Mouse (Mus musculus) embryonic facial prominence, embryonic 14.5 days (tissue): ENCODE data around the gene Ccdc54. TPM values are rescaled to one million over a fixed set of nuclear protein-coding genes. Genes with fewer than 3 reads are reported as not detected.

Experiments
- ATAC-seq: fragments of 200-750 bp; cut with Nextera tagmentation; 2 replicates; pipeline ENCODE4 v1.8.0; 2017; ENCODE audit warnings: low read depth, moderate number of reproducible peaks, moderate TSS enrichment
- DNase-seq: peaks from one replicate; pipeline ENCODE4 v3.0.0-alpha.2; 2015; ENCODE audit warnings: low spot score
- H3K27ac ChIP-seq: fragments of 300-500 bp; sonication (generic); replicated peaks from 2 replicates; pipeline ENCODE4 v1.5.1; 2014; ENCODE audit warnings: low read depth, mild to moderate bottlenecking, low read length, moderate library complexity
- H3K27me3 ChIP-seq: fragments of 300-500 bp; sonication (generic); replicated peaks from 2 replicates; pipeline ENCODE4 v1.6.1; 2014; ENCODE audit warnings: low read length; ENCODE audit not compliant: control insufficient read depth, insufficient read depth
- H3K36me3 ChIP-seq: fragments of 300-500 bp; sonication (generic); 2 replicates; pipeline ENCODE4 v1.6.1; 2014; ENCODE audit warnings: low read length, mixed read lengths; ENCODE audit not compliant: control insufficient read depth, insufficient read depth
- H3K4me1 ChIP-seq: fragments of 300-500 bp; sonication (generic); 2 replicates; pipeline ENCODE4 v1.6.1; 2014; ENCODE audit warnings: antibody characterized with exemption, low read length; ENCODE audit not compliant: control insufficient read depth, insufficient read depth
- H3K4me2 ChIP-seq: fragments of 300-500 bp; sonication (generic); 2 replicates; pipeline ENCODE4 v1.6.1; 2014; ENCODE audit warnings: low read depth, mild to moderate bottlenecking, low read length, moderate library complexity, mixed read lengths
- H3K4me3 ChIP-seq: fragments of 300-500 bp; sonication (generic); 2 replicates; pipeline ENCODE4 v1.5.1; 2014; ENCODE audit warnings: low read depth, mild to moderate bottlenecking, low read length
- H3K9ac ChIP-seq: fragments of 300-500 bp; sonication (generic); 2 replicates; pipeline ENCODE4 v1.6.1; 2014; ENCODE audit warnings: low read depth, mild to moderate bottlenecking, low read length, moderate library complexity, mixed read lengths
- H3K9me3 ChIP-seq: fragments of 300-500 bp; sonication (generic); 2 replicates; pipeline ENCODE4 v1.6.1; 2016; ENCODE audit warnings: low read length; ENCODE audit not compliant: control insufficient read depth
- WGBS: fragments of 180-500 bp; shearing (Covaris S2); extraction: QIAGEN DNeasy Blood & Tissue Kit; methylation state at CpG from one replicate; pipeline ENCODE4 v1.1.7; 2014; 5-methylcytosine and 5-hydroxymethylcytosine counted together
- polyA plus RNA-seq: library from polyadenylated mRNA; unstranded; fragments of >200 nt; fragmentation: Nextera tagmentation; extraction: Ambion mirVana; gene quantifications from 2 replicates; pipeline ENCODE4 v1.2.1, GENCODE M21; 2014

Gene Ccdc54
- polyA plus RNA-seq, 1 experiment from 2014 or later, result not detected

DNA sequence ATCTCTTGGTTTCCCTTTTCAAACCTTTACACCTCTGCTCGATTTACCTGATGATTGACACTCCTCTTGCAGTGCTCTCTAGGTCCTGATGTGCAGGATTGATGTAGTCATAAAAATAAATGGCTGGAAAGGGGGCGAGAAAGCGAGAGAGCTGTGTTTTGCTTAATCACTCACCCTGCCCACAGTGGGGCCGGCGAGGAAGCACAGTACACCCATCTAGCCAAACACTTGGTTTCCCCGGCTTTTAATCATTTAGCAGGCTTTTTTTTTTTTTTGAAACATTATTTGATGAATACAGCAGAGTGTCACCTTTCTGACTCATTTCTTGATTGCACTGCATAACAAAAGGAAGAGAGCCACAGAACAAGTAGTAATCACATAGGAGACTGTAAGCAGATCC lies 5.7 kb upstream of the Ccdc54 start:
- no peak overlapping the region for H3K9ac ChIP-seq
- H3K27ac ChIP-seq, result no peak overlapping the region
- no peaks in the 10 kb centered on the region for H3K4me1 ChIP-seq
- no peaks in the 10 kb centered on the region for H3K36me3 ChIP-seq
- 73% methylated on average over 6 of the region's 6 CpGs for WGBS
- H3K9me3 ChIP-seq, result no peaks in the 10 kb centered on the region
- no peak overlapping the region for H3K4me2 ChIP-seq
- no peak for DNase-seq
- no peak for ATAC-seq
- H3K27me3 ChIP-seq, result no peaks in the 10 kb centered on the region
- no peak overlapping the region for H3K4me3 ChIP-seq

DNA sequence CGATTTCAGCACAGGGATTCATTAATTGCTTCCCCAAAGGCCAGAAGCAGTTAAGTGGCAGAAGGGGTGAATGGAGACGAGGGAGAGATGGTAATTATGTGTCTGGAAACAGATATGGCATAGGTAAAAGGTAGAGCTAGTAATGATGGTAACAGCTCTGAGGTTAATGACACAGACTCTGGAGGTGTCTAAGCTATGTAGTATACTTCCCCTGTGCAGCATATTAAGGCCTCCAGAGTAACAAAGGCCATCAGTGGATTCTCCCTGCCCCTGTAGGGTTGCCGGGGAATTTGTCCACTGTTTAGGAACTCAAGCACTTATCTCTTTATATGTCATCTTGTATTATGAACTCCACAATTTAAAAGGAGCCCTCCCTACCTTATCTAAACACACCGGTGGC lies 5.2 kb upstream of the Ccdc54 start:
- Histone ChIP-seq H3K9me3 (no peaks in the 10 kb centered on the region), H3K27ac (no peak overlapping the region), H3K36me3 (no peaks in the 10 kb centered on the region), H3K9ac (no peak overlapping the region), H3K4me1 (no peaks in the 10 kb centered on the region), H3K4me2 (no peak overlapping the region), H3K4me3 (no peak overlapping the region), H3K27me3 (no peaks in the 10 kb centered on the region)
- 75% methylated on average over 4 of the region's 4 CpGs for WGBS
- peak; percentile 80; the same call in 1 of the 2 replicates for ATAC-seq
- DNase-seq, result no peak

DNA sequence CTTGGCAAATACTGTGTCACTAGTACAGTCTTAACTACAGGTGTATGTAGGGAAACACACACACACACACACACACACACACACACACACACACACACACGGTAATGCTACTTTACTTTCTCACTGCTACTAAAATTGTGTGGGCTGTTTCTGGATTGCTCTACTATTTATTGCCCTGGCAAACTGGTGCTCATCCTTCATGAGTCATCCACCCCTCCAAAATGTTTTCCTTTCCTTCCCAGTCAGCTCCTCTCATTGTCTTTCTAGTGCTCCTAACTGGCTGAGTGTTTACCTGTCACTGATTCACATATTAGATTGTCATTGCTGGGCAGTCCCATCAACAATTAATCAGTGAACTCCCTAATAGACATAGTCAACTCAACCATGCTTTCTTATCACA lies 3.9 kb upstream of the Ccdc54 start:
- DNase-seq, result no peak

DNA sequence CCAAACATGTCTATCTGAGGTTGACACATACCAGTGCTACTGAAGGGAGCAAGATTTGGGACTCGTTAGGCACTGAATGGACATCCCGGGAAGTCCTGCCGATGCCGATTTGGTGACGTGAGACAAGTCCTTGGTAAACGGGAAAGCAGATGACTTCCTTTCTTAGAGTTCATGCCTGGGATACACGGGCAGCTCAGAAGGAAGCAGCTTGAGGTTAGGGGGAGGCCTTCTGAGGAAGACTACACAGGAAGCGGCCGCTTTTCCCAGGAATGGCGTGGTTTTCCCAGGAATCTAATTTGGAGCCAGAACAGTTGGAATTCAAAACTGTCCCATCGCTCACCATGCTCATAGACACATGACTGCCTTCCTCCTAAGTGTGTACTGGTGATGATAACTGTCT lies 2.4 kb upstream of the Ccdc54 start:
- no peak overlapping the region for H3K4me2 ChIP-seq
- no peak overlapping the region for H3K9ac ChIP-seq
- no peaks in the 10 kb centered on the region for H3K9me3 ChIP-seq
- 82% methylated on average over 11 of the region's 11 CpGs for WGBS
- no peak overlapping the region for H3K4me3 ChIP-seq
- no peaks in the 10 kb centered on the region for H3K27me3 ChIP-seq
- no peak overlapping the region for H3K27ac ChIP-seq
- no peaks in the 10 kb centered on the region for H3K4me1 ChIP-seq
- ATAC-seq (no peak), DNase-seq (no peak)
- no peaks in the 10 kb centered on the region for H3K36me3 ChIP-seq

More for the DNA sequence above, 3.9 kb upstream of the Ccdc54 start:
- no peak for ATAC-seq
- Histone ChIP-seq H3K36me3 (no peaks in the 10 kb centered on the region), H3K4me3 (no peak overlapping the region), H3K27me3 (no peaks in the 10 kb centered on the region), H3K9me3 (no peaks in the 10 kb centered on the region), H3K9ac (no peak overlapping the region), H3K27ac (no peak overlapping the region), H3K4me2 (no peak overlapping the region), H3K4me1 (no peaks in the 10 kb centered on the region)
- WGBS, result 100% methylated on average over 1 of the region's 1 CpGs

DNA sequence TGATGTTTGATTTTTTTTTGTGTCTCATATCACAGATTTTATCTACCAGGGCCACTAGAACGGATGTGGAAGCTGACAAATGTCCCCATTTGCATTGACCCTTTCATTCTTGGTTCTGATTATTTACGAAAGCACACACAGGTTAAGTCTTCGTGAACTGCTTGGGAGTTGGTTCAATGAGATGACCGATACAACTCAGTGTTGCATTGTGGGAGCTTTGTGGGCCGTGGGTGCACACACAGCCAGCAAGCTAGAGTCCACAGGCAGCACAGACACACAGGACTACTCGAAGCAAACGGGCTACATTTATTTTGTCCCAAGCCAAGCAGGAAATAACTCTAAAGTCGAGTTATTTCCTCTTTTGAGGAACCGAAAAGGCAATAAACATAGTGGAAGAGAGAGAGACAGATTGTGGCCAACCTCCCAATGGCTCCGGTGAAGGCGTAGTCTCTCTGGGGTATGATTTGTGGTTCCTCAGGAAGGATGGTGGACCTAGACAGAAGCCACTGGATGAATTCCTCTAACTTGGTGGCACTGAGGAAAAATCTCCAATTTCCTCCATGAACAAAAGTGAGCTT lies 1.3 kb downstream of the Ccdc54 start:
- no peaks in the 10 kb centered on the region for H3K9me3 ChIP-seq
- H3K4me1 ChIP-seq, result no peaks in the 10 kb centered on the region
- WGBS, result 76% methylated on average over 11 of the region's 11 CpGs
- DNase-seq (no peak), ATAC-seq (no peak)
- H3K36me3 ChIP-seq, result no peaks in the 10 kb centered on the region
- H3K27ac ChIP-seq, result no peak overlapping the region
- H3K27me3 ChIP-seq, result no peaks in the 10 kb centered on the region
- no peak overlapping the region for H3K4me2 ChIP-seq
- no peak overlapping the region for H3K9ac ChIP-seq
- no peak overlapping the region for H3K4me3 ChIP-seq

DNA sequence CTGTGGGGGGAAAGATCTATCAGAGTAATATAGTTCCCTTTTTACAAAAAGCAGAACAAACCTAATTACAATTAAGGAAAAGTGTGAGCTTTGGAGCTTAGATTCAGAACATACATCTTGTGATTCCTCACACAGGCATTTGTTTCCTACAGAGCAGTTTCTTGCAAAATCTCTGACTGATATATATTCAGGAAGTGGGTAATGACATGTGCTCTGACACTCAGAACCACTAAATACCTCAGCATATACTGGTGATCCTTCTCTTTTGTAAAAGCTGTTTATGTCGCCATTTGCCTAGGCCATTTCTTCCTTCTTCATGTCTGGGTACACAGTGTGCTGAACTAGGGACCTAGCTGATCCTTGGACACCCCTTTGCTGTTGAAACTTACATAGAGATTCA lies 2.8 kb downstream of the Ccdc54 start:
- no peak overlapping the region for H3K27ac ChIP-seq
- H3K27me3 ChIP-seq, result no peaks in the 10 kb centered on the region
- H3K9ac ChIP-seq, result no peak overlapping the region
- H3K4me2 ChIP-seq, result no peak overlapping the region
- H3K4me3 ChIP-seq, result no peak overlapping the region
- no peaks in the 10 kb centered on the region for H3K9me3 ChIP-seq
- 80% methylated on average over 1 of the region's 1 CpGs for WGBS
- no peaks in the 10 kb centered on the region for H3K4me1 ChIP-seq
- no peak for ATAC-seq
- no peaks in the 10 kb centered on the region for H3K36me3 ChIP-seq
- no peak for DNase-seq

DNA sequence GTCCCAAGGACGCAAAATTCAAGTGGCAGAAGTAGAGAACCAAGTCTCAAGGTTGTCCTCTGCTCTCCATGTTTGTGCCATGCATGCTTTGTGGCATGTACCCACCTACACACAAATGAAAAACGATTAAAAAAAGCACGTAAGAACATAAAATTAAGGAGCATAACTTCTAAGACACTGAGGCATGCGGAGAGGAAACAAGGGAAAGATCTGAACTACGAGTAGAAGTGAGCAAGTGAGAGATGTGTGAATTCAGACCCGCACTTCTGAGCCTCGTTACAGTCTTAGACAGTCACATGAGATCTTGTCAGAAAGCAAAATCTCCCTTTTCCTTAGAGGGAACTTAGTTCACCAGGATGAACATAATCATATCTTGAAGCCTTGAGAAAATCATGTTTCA lies 3.8 kb downstream of the Ccdc54 start:
- Histone ChIP-seq H3K36me3 (no peaks in the 10 kb centered on the region), H3K4me1 (no peaks in the 10 kb centered on the region), H3K4me2 (no peak overlapping the region), H3K9ac (no peak overlapping the region), H3K27ac (no peak overlapping the region), H3K9me3 (no peaks in the 10 kb centered on the region), H3K27me3 (no peaks in the 10 kb centered on the region), H3K4me3 (no peak overlapping the region)
- ATAC-seq (no peak), DNase-seq (no peak)
- 86% methylated on average over 7 of the region's 7 CpGs for WGBS

DNA sequence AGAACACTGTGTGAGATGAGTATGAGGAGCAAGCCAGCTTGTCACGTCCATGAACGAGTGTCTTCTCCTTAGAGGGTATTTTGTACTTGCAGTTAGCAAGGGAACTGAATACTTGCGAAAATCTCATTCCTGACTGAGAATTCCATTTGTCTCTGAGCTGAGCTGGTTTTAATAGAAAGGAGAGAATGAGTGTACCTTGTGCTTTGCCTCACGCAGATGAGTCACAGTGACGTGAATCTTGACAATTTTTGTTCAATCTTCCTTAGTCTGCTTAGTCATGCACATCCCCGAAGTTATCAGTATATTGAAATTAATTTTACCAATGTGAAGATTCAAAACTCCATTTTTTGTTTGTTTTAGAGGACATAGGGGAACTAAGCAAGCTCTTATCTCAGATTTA lies 12.6 kb downstream of the Ccdc54 start:
- no peaks in the 10 kb centered on the region for H3K9me3 ChIP-seq
- no peak for ATAC-seq
- WGBS, result 79% methylated on average over 6 of the region's 6 CpGs
- no peak for DNase-seq
- H3K27ac ChIP-seq, result no peak overlapping the region
- no peaks in the 10 kb centered on the region for H3K27me3 ChIP-seq
- H3K4me1 ChIP-seq, result no peaks in the 10 kb centered on the region
- H3K4me3 ChIP-seq, result no peak overlapping the region
- no peak overlapping the region for H3K4me2 ChIP-seq
- H3K9ac ChIP-seq, result no peak overlapping the region
- H3K36me3 ChIP-seq, result no peaks in the 10 kb centered on the region

DNA sequence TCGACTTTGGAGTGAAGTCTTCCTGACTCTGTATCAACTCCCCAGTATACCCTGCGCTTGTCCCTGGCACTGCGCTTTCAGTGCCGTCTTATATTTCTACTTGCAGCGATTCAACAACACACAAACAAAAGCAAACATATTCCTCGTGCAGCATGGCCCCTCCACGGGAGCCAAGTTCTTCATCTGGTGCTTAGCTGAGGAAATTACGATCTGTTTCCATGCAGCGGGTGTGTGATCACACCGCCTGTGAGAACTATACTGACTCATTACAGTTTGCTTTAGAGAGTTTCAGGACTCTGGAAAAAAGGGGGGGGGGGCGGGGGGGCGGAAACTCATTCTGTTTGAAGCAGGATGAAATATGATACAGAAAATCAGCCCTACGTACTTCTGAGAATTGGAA lies 18.4 kb downstream of the Ccdc54 start:
- peak overlapping the region; percentile 14 for H3K4me3 ChIP-seq
- DNase-seq, result peak; percentile 56
- no peaks in the 10 kb centered on the region for H3K36me3 ChIP-seq
- H3K9ac ChIP-seq, result no peak overlapping the region
- peak; percentile 60; the same call in 1 of the 2 replicates for ATAC-seq
- H3K4me2 ChIP-seq, result peak overlapping the region; percentile 42
- no peak overlapping the region for H3K27ac ChIP-seq
- H3K4me1 ChIP-seq, result peaks cover 8% of the 10 kb centered on the region; the same call in 1 of the 2 replicates
- no peaks in the 10 kb centered on the region for H3K27me3 ChIP-seq
- 48% methylated on average over 13 of the region's 13 CpGs for WGBS
- H3K9me3 ChIP-seq, result no peaks in the 10 kb centered on the region
